Mouse (Mus musculus) forelimb bud, embryonic 11.5 days (tissue): Measurements from ENCODE around the gene Camk2g.
A peak's percentile ranks its signal among the peaks of the same experiment; 100 is the strongest.
"Not testable (repeated sequence)": the region's sequence is repeated elsewhere in the genome, so short reads cannot be mapped to it uniquely, and the experiment has no call there.

Experiments
- DNase-seq: peaks from one replicate; pipeline ENCODE4 v3.0.0-alpha.2; 2012; ENCODE audit warnings: low read depth, low spot score

Gene Camk2g

DNA sequence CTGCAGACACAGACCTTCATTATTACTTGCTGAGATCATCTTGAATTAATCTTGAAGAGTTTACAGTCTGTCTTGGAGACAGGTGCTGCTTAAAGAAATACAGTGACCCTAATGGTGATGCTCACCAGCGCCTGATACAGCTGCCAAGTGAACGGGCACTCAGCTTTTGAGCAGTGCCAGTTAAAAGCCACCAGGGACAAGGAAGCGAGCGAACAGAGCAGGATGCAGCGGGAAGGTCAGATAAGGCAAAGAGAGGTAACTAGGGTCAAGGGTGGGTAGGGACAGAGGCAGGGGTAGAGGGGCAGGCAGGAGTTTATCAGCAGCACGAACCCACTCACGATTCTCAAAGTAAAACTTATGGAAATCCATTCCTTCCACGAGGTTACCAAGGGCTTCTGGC lies 55.4 kb downstream of the Camk2g start:
- DNase-seq, result no peak

DNA sequence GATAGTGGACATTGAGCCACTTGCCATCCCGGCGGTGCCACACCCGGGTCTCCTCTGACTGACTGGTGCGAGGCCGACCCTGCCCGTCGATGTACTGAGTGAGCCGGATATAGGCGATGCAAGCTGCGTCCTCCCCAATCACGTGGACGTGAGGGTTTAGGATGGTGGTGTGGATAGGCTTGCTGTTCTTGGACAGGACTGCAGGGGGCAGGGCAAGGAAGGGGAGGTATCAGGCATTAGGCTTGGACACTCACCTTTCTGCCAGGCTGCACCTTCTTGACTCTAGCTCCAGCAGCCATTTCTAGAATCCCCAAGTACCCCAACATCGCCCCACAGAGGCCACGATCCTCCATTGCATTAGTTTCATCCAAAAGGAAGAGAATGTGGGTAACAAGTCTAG lies 56.6 kb downstream of the Camk2g start:
- peak; percentile 46 for DNase-seq

DNA sequence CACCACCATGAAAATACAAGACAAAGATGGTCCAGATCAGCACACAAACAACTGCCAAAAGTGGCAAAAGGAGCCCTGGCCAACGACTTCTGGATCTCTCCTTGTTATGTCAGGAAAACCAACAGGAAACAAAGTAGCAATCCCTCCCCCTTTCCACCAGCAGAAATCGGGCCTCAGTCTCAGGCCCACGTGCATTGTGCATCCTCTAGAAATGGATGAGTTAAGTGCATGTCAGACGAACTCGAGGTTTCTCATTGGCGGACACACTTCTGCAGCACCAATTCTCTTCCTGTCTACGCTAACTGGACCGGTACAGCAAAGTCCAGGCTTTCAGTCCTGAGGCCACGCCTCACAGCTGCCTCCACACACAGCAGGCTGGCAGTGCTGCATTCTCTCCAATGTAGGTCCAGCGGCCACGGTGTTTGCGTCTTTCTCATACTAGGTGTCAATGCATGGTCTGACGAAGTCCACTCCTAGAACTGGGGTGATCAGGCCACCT lies 57.9 kb downstream of the Camk2g start:
- no peak for DNase-seq

DNA sequence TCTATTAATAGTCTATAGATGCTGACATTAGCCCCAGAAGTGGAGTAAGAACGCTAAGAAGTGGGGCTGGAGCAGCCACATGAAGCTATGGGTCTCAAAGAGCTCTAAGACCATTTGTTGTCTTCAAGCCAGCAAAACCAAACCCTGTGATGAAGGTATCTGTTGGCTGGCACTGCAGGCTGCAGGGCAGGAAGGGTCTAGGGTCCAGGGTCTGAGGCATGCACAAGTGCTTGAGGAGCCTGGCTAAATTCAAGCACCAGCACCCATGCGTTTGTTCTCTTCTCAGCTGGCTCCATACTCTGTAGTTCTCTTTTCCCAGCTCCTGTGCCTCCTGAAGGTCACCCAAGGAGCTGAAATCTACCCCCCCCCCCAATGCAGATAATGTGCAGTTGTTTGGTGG lies 58.8 kb downstream of the Camk2g start:
- no peak for DNase-seq

DNA sequence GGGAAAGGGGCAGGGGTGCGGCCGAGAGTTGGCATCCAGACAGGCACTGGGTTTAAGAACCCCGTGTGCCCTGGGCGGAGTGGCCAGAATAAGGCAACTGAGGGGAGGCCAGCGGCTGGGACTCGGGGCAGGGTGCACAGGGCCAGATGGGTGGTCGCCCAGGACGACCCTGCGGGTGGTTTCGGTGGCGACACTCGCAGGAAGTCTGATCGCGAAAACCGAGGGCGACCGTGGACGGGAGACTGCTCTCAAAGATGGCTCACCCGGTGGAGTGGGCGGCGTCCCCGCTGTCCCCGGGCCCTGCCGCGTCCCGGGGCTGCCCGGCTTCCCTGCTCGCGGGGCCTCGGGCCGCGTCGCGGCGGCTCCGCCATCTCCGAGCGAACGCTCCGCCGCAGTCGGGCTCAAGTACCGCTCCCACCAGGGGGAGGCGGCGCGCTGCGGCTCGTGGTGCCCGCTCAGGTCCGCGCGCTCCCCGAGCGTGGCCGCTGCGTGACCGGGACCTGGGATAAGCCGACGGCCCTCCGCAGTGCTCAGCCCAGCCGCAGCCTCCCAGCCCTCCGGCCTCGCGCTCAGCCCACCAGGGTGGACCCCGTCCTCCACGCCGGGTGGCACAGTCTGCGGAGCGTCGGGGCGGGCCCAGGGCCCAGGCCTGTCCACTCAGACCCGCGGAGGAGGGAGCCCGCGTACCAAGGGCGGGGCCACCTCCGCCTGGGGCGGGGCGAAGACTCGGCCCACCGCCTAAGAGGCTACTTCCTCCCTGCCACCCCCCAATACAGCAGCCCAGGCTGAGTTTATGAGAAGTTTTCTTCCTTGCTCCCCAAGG lies 59.7 kb downstream of the Camk2g start, which contains the start of gene Ndst2:
TSS of gene Ndst2 (minus strand) at position 611 of the 823 bp plus-strand sequence.
- peak; percentile 89 for DNase-seq

DNA sequence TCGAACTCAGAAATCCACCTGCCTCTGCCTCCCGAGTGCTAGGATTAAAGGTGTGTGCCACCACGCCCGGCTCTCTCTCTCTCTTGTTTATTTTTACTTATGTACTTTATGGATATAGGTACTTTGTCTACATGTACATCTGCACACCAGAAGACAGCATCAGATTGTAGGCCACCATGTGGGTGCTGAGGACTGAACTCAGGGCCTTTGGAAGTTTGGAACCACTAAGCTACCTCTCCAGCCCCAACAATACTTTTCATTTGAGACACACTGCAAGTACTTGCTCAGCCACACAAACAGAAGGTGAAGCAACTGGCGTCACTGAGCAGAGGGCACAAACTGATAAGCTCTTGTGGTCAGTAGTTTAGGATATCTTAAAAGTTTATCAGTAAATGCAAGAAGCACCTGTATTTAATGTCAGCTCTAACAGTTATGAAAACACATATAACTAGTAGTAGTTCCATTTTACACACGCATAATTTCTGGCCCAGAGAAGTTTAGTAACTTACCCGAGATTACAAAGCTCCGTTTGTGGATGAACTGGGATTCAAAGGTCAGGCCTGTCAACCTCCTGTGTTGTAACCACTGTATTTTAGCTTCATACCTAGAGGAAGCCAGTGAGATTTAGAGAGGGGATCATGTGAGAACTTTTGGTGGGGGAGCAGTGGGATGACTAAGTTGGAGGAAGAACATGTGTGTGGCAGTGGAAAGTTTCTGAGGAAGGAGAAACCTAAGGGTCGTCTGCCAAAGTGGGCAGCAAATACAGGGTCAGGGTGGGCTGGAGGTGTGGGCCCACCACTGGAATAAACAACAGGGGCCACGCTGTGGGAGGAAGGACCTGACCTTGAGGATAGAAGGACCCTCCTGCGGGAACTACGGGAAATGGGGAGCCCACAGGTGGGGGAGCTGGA lies 60.6 kb downstream of the Camk2g start:
- no peak for DNase-seq

DNA sequence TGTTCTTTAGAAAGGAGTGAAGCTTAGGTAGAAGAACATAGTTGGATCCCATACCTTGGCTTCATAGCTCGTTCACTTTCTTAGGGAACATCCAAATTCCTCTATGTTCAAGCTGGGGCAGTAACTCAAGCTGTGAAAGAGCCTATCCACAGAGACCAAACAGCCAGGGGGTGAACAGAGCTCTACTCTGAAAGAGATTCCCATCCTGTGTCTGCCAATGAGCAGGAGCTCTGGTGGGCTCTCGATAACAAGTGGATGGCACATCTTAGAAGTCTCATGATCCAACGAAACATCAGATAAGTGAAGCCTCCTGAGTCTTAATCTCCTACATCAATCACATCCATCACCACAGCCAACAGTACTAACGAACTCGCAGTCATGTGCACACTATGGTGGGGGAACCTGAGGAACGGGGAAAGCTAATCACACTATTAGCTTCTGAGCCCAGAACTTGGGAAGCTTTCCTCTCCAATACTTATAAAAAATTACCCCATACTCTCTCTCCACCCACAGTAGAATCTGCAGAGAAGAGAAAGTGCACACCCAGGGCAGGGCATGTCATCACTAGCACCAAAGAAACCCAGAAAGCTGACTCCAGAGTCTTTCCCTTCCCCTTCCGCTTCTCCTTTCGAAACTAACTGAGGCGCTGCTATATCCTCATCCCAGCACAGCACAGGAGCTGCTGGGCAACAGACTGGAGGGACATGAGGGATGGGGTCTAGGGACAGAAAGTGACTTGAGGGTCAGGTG lies 62.9 kb downstream of the Camk2g start:
- no peak for DNase-seq

DNA sequence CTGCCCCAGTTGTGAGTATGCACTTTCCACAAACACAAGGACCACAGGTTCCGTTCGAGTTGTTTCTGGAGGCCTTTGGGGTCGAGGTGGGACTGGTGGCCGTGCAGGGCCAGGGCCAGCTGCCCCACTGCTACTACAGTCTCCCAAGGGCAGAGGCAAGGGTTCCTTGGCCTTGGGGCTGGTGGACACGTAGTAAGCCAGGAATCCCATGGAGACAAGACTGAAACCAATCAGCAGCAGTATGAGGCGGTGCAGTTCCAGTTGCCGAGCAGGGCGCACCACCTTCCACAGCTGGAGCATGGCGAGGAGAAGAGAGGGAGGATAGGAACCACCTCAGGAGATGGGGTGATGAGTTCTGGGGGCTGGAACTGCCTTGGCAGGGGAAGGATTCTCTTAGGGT lies 64.0 kb downstream of the Camk2g start:
- no peak for DNase-seq

DNA sequence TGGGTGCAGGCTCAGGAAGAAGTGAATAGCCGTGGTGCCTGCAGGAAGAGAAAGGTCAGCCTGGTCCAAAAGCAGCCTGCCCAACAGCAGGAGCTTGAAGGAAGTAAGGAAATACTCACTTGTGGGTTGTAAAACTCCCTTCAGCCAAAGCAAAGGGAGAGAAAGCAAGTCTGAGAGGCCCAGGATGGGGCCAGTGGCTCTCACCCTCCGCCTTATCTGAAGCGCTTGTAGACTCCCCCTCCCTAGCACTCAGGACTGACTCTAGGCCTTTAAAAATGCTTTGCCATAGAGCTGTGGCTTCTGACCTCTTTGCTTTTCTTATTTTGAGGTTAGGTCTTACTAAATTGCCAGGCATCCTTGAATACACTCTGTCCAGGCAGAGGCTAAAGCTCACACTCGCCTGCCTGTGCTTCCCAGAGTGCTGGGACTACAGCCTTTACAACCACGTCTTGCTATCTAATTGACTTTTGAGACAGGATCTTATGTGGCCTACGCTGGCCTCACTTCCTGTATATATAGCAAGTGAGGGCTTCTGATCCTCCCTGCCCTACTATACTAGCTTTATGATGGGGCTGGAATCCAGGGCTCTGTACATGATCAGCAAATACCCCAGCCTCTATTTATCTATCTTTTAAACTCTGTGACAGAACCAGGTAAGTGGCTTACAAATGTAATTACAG lies 68.1 kb downstream of the Camk2g start:
- DNase-seq, result no peak

DNA sequence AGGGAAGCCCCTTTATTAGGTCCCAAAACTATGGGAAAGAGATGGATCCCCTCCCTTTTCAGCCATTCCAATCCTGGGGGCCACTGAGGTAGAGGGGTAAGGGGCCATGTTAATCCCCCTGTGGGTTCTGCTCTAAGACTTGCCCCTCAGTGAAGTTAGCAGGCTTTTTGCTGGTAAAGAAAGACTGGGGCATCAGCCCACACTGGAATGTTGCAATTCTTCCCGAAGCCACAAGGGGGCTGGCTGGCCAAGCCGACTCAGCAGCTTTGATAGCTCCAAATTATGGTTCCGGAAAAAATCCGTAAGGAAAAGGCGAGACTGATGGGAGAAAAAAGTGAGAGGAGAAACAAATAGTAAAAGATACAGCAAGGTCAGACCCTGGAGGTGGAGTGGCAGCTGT lies 69.8 kb downstream of the Camk2g start:
- peak; percentile 54 for DNase-seq

DNA sequence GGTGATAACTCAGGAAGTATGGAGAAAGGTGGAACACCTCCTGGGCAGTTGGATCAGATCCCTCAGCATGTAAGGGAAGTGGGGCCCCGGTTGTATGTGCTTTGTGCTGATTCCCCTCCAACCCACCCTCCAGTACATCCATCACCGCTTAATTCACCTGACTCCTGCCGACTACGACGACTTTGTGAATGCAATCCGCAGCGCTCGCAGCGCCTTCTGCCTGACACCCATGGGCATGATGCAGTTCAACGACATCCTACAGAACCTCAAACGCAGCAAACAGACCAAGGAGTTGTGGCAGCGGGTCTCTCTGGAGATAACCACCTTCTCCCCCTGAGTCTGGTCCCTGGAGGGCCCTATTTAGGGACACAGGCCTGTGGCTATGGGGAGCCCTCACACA lies 70.9 kb downstream of the Camk2g start:
- no peak for DNase-seq

DNA sequence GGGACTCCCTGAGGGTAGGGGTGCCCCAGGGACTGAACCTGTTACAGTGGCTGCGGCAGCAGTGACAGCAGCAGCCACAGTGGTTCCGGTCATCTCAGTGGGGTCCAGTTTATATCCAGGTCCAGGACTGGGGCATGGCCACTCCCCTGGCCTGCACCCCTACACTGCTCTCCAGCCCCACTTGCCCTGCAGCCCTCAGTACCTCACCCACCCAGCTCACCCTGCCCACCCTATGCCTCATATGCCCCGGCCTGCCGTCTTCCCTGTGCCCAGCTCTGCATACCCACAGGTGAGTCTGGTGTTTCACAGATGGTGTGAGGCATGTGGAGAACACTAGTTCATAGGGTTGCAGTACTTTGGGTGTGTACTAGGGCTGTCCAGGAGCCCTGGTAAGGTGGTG lies 72.5 kb downstream of the Camk2g start:
- no peak for DNase-seq

DNA sequence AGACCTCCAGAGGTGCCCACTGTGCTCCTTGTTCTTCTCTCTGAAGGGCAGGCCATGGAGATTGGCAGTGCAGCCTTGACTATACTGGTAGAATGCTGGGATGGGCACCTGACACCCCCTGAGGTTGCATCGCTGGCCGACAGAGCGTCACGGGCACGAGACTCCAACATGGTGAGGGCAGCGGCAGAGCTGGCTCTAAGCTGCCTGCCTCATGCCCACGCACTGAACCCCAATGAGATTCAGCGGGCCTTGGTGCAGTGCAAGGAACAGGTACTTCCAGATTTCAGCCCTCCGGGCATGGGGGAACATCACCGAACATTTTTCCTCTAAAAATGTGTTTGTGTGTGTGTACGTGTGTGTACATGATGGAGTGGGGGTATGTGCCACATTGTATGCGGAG lies 74.1 kb downstream of the Camk2g start:
- DNase-seq, result no peak

DNA sequence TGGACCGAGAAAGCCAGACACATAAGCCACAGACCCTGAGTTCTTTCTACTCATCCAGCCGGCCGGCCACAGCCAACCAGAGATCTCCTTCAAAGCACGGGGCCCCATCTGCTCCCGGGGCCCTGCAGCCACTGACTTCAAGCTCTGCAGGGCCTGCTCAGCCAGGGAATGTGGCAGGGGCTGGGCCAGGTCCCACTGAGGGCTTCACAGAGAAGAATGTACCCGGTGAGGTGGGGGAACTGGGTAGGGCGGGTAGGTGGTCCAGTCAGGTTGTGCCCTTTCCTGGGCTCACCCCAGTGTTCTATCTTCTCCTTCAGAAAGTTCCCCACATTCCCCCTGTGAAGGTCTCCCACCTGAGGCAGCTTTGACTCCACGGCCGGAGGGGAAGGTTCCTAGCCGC lies 75.4 kb downstream of the Camk2g start:
- no peak for DNase-seq

DNA sequence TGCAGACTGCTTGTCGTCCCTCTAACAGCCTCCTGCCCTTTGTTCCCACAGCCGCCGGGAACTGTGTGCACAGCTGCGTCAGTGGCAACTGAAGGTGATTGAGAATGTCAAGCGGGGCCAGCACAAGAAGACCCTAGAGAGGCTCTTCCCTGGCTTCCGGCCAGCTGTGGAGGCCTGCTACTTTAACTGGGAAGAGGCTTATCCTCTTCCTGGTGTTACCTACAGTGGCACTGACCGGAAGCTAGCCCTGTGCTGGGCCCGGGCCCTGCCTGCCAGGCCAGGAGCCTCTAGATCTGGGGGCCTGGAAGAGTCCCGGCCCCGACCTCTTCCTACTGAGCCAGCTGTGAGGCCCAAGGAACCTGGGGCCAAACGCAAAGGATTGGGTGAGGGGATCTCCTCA lies 80.1 kb downstream of the Camk2g start:
- no peak for DNase-seq

DNA sequence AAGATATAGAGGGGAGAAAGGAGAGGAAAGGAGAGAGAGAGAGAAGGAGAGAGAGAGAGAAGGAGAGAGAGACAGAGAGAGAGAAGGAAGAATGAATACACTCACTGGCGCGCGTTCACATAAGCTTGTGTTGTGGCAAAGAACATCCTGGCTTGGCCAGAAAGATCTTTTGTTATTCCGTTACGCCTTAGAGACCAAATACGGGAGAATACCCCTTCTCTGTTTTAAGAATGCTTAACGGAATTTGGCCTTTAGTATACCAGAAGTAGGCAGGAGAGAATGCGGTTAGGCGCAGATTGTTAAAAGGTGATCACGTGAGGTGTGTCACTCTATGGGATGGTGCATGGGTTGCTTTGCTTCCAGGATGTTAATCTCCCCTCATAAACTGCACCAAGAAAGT lies 85.6 kb downstream of the Camk2g start:
- no peak for DNase-seq

DNA sequence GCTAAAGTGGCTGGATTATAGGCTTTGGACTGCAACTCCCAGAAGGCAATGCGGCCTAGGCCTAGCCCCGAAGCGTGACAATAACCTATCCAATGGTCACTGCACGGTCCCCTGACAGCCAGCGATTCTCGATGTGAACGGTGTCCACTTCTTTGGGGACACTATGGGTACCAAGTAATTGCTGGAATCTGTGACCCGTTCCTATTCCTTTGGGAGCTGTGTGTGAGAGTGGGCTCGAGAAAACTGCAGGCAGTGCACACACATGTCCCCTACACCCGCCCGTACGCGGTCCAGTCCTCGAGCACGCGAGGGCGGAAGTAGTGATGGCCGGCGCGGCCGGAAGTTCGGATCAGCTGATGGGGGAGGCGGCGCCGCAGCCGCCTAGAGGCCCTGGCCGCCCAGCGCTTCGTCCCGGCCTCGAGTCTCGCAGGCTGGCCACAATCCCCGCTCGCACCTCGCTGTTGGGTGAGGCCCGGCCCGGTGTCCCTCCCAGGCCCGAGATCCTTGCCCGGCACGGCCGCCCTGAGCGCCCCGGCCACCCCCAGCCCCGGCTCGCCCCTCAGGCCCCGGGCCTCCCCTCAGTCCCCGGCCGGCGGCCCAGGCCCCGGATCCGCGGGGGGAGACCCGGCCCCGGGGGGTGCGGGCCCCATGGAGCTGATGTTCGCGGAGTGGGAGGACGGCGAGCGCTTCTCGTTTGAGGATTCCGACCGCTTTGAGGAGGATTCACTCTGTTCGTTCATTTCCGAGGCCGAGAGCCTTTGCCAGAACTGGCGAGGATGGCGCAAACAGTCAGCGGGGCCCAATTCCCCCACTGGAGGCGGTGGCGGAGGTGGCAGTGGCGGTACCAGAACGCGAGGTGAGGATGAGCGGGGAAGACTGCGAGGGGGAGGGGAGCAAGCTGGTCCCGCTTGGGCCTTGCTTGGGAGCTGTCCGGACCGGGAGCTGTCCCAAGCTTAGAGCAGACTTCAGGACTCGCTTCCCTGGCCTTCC lies 86.4 kb downstream of the Camk2g start, which contains the start of gene Zswim8:
TSS of gene Zswim8 (plus strand) at position 352 of the 990 bp plus-strand sequence.
- DNase-seq, result peak; percentile 88

DNA sequence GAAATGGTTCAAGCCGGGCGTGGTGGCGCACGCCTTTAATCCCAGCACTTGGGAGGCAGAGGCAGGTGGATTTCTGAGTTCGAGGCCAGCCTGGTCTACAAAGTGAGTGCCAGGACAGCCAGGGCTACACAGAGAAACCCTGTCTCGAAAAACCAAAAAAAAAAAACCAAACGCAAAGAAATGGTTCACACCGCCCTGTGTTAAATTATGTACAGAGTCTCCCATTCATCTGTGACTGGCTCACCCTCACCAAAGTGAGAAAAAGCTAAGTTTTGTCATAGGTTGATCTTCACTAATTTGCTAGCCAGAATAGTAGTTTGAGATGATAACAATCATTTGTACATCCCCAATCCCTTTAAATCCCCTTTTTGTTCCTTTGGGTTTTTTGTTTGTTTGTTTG lies 90.4 kb downstream of the Camk2g start:
- DNase-seq, result not testable (repeated sequence)

DNA sequence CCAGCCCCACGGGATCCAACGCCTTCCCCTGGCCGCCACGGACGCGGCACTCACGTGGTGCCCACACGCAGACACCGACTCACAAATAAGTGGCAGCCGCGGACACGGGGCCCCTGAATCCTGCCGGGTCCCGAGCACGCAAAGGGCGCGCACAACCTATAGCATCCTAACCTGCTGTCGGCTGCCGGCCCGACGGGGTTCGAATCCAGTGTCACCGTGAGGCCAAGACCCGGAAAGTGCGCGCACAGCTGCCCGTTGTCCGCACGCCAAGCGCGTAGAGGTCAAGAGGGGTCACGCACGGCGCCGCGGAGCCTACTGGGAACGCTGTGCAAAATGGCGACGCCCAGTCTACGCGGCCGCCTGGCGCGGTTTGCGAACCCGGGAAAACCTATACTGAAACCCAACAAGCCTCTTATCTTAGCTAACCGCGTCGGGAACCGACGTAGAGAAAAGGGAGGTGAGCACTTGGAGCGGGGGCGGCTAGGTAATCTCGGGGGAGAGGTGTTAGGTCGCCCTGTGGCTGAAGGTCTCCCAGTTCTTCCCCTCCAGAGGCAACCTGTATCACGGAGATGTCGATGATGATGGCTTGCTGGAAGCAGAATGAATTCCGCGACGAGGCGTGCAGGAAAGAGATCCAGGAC lies 91.0 kb downstream of the Camk2g start, which contains the start of gene Chchd1:
TSS of gene Chchd1 (plus strand) at position 266 of the 641 bp plus-strand sequence.
- DNase-seq, result peak; percentile 87
